Mouse (Mus musculus): ENCODE measurements around the gene Mcm2.

DNA sequence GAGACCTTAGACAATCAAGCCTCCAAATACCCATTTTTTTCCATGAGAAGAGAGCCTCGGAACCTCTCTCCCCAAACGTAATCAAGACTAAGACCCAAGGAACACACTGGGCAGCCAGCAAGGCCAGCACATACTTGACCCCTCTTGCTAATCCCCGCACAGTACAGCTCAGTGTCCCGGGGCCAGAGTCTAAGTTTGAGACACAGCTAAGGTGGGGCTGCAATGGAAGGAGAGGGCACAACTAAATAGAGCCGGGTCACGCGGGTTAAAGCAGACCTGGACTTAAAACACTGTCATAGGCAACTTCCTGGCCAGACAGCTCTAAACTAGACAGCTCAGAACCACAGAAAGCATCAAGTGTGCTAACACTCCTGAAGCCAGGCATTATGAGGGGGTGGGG is 7.7 kb downstream of the Mcm2 start:
- no peak for TF ChIP-seq CTCF (IDR thresholded peaks at IDR 0.05; ENCODE audit: insufficient read depth, low read depth, low read length)
- no peak for TF ChIP-seq POLR2A (IDR thresholded peaks at IDR 0.05; ENCODE audit: insufficient read depth, low read depth, low read length)

Measured in olfactory bulb, adult 2 months (tissue).